10 mouse cellular contexts compared by ENCODE assay signal in the genomic region with DNA sequence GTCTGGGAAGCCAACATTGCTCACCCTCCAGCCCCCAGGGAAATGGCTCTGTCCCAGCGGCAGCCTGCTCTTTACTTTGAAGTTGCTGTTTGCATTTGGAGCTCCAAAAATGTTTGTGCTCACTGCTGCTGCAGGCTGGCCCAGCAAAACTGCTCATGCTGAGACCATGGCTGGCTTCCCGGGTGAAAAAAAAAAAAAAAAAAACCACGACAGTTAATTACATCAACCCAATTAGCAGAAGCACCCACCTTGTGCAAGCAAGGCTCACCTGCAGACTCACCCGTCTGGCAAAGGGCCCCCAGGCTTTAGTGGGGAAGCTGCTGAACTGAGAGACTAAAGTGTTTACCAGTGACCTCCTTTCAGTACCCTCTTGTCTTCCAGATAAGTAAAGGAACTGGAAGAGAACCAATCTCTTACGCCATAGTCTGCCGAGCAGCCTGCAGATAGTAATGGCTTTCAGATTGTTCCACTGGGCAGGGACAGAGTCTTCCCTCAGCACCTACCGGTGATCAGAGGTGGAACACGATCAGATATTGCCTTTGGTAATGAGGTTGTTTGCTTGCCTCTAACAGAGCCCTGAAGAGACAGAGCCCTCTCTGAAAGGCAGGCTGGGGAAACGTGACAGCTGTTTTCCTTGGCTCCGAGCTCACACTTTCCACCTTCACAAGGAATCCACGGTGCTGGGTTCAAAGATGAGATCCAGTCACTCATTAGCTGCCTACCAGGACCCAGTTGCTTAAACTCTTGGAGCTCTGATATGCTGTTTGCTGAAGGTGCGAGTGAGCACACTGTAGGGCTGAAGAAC.
DNase-seq lines count a peak whose midpoint lies in the region; ATAC-seq and TF ChIP-seq lines count a peak whose summit lies in the region.
"Had no signal": no experiment of that assay in that cellular context is flagged by ENCODE, and none has a peak within 500 bp of the region (broad histone marks: within the 10 kb centered on the region; RNA-seq: fewer than 3 reads in every experiment).

No protein-coding gene starts in this region.

- no peaks in the 10 kb centered on the region for H3K27me3 ChIP-seq in forebrain, embryonic 14.5 days (replicated peaks; ENCODE audit: control insufficient read depth, insufficient read depth, low read length)
- no peaks in the 10 kb centered on the region for H3K27me3 ChIP-seq in forebrain, embryonic 12.5 days
- H3K27me3 ChIP-seq in midbrain, postnatal 0 days (ENCODE audit: insufficient read depth, low read length): no peaks in the 10 kb centered on the region
- H3K27me3 ChIP-seq in midbrain, embryonic 15.5 days (replicated peaks): no peaks in the 10 kb centered on the region
- H3K27me3 ChIP-seq: megakaryocyte, embryonic 14.5 days had no signal

- H3K4me1 ChIP-seq in forebrain, embryonic 14.5 days (ENCODE audit: control insufficient read depth, insufficient read depth, low read length): no peaks in the 10 kb centered on the region
- H3K4me1 ChIP-seq in forebrain, embryonic 12.5 days: no peaks in the 10 kb centered on the region
- H3K4me1 ChIP-seq in midbrain, postnatal 0 days (ENCODE audit: insufficient read depth, low read length): no peaks in the 10 kb centered on the region
- no peaks in the 10 kb centered on the region for H3K4me1 ChIP-seq in midbrain, embryonic 15.5 days
- H3K4me1 ChIP-seq: megakaryocyte, embryonic 14.5 days had no signal

- H3K9ac ChIP-seq in forebrain, embryonic 14.5 days (ENCODE audit: low read length): no peak overlapping the region
- H3K9ac ChIP-seq in forebrain, embryonic 12.5 days: no peak overlapping the region
- H3K9ac ChIP-seq in midbrain, postnatal 0 days (replicated peaks; ENCODE audit: low read length, poor library complexity, severe bottlenecking): no peak overlapping the region
- no peak overlapping the region for H3K9ac ChIP-seq in midbrain, embryonic 15.5 days

- H3K4me3 ChIP-seq in forebrain, embryonic 14.5 days (ENCODE audit: low read depth, low read length): no peak overlapping the region
- no peak overlapping the region for H3K4me3 ChIP-seq in forebrain, embryonic 12.5 days (replicated peaks)
- H3K4me3 ChIP-seq in midbrain, postnatal 0 days (ENCODE audit: low read depth, low read length): no peak overlapping the region
- H3K4me3 ChIP-seq in midbrain, embryonic 15.5 days: no peak overlapping the region
- H3K4me3 ChIP-seq: megakaryocyte, embryonic 14.5 days had no signal

- no peak overlapping the region for H3K27ac ChIP-seq in forebrain, embryonic 14.5 days (ENCODE audit: low read depth, low read length)
- no peak overlapping the region for H3K27ac ChIP-seq in forebrain, embryonic 12.5 days
- H3K27ac ChIP-seq in midbrain, postnatal 0 days (ENCODE audit: low read depth, low read length): no peak overlapping the region
- no peak overlapping the region for H3K27ac ChIP-seq in midbrain, embryonic 15.5 days

- H3K36me3 ChIP-seq in forebrain, embryonic 14.5 days (ENCODE audit: control insufficient read depth, insufficient read depth, low read length): no peaks in the 10 kb centered on the region
- no peaks in the 10 kb centered on the region for H3K36me3 ChIP-seq in forebrain, embryonic 12.5 days (replicated peaks)
- H3K36me3 ChIP-seq in midbrain, postnatal 0 days (ENCODE audit: insufficient read depth, low read length): no peaks in the 10 kb centered on the region
- no peaks in the 10 kb centered on the region for H3K36me3 ChIP-seq in midbrain, embryonic 15.5 days (replicated peaks)

- no peaks in the 10 kb centered on the region for H3K9me3 ChIP-seq in forebrain, embryonic 14.5 days (replicated peaks; ENCODE audit: control insufficient read depth, low read length)
- no peaks in the 10 kb centered on the region for H3K9me3 ChIP-seq in forebrain, embryonic 12.5 days
- no peaks in the 10 kb centered on the region for H3K9me3 ChIP-seq in midbrain, postnatal 0 days (ENCODE audit: low read length)
- H3K9me3 ChIP-seq in midbrain, embryonic 15.5 days: no peaks in the 10 kb centered on the region

- 49% methylated on average over 12 of the region's 12 CpGs for WGBS in forebrain, embryonic 14.5 days
- 69% methylated on average over 12 of the region's 12 CpGs for WGBS in forebrain, embryonic 12.5 days
- WGBS in midbrain, postnatal 0 days: 70% methylated on average over 12 of the region's 12 CpGs
- WGBS in midbrain, embryonic 15.5 days: 78% methylated on average over 12 of the region's 12 CpGs

- DNase-seq in forebrain, embryonic 14.5 days (ENCODE audit: low spot score): peak; percentile 55
- peak; percentile 42 for DNase-seq in midbrain, postnatal 0 days (ENCODE audit: low spot score)
- peak; percentile 46 to 53 for DNase-seq in heart, adult 9 months (ENCODE audit: low spot score in 2 of 2)
- no peak for DNase-seq in left cerebral cortex, adult 9 months (ENCODE audit: low spot score in 2 of 2)
- DNase-seq in B cell, adult 2 months: no peak
- DNase-seq: right cerebral cortex, postnatal 14 days had no signal

- ATAC-seq in forebrain, embryonic 14.5 days: peak; percentile 57; the same call in 1 of the 2 replicates
- no peak for ATAC-seq in forebrain, embryonic 12.5 days (ENCODE audit: low FRiP score)
- no peak for ATAC-seq in midbrain, postnatal 0 days (ENCODE audit: low FRiP score)
- ATAC-seq in midbrain, embryonic 15.5 days (replicated peaks): no peak
- peak; percentile 20 for ATAC-seq in megakaryocyte, adult 5-6 weeks (ENCODE audit: poor library complexity, severe bottlenecking)

- no peak overlapping the region for H3K4me2 ChIP-seq in forebrain, embryonic 14.5 days (ENCODE audit: low read length)
- H3K4me2 ChIP-seq in forebrain, embryonic 12.5 days: no peak overlapping the region
- no peak overlapping the region for H3K4me2 ChIP-seq in midbrain, postnatal 0 days (ENCODE audit: low read depth, low read length, poor library complexity, severe bottlenecking)
- H3K4me2 ChIP-seq in midbrain, embryonic 15.5 days: no peak overlapping the region

- TF ChIP-seq CTCF in midbrain, postnatal 0 days (IDR thresholded peaks at IDR 0.05): no peak

Comparison
In these comparisons a context has a peak if more than half of its experiments do, and no peak if none do; other contexts are left out.
1. ATAC-seq: peak in forebrain, embryonic 14.5 days (single experiment) and megakaryocyte, adult 5-6 weeks (single experiment); none in forebrain, embryonic 12.5 days (single experiment), midbrain, postnatal 0 days (single experiment) and midbrain, embryonic 15.5 days (single experiment).
2. DNase-seq: peak in forebrain, embryonic 14.5 days (single experiment), midbrain, postnatal 0 days (single experiment) and heart, adult 9 months (2 of 2); none in left cerebral cortex, adult 9 months (0 of 2) and B cell, adult 2 months (0 of 2).